Mouse (Mus musculus) forebrain, postnatal 0 days (tissue): Measurements from ENCODE around the gene Gm10799. TPM values are rescaled to one million over a fixed set of nuclear protein-coding genes. Genes with fewer than 3 reads are reported as not detected.
"Not testable (repeated sequence)": the region's sequence is repeated elsewhere in the genome, so short reads cannot be mapped to it uniquely, and the experiment has no call there.

Experiments used
- ATAC-seq: fragments of 200-750 bp; cut with Nextera tagmentation; 2 replicates; pipeline ENCODE4 v1.8.0; 2017; ENCODE audit warnings: mild to moderate bottlenecking, moderate library complexity
- DNase-seq: peaks from one replicate; pipeline ENCODE4 v3.0.0-alpha.2; 2015
- H3K27ac ChIP-seq: fragments of 300-500 bp; sonication (generic); 2 replicates; pipeline ENCODE4 v1.5.1; 2014; ENCODE audit warnings: low read depth, mild to moderate bottlenecking, antibody characterized with exemption, low read length, moderate library complexity, mixed read lengths
- H3K27me3 ChIP-seq: fragments of 300-500 bp; sonication (generic); 2 replicates; pipeline ENCODE4 v1.6.1; 2014; ENCODE audit warnings: mild to moderate bottlenecking, low read length, mixed read lengths; ENCODE audit not compliant: insufficient read depth
- H3K36me3 ChIP-seq: fragments of 300-500 bp; sonication (generic); 2 replicates; pipeline ENCODE4 v1.6.1; 2014; ENCODE audit warnings: mild to moderate bottlenecking, moderate library complexity; ENCODE audit not compliant: insufficient read depth
- H3K4me1 ChIP-seq: fragments of 300-500 bp; sonication (generic); 2 replicates; pipeline ENCODE4 v1.6.1; 2014; ENCODE audit warnings: antibody characterized with exemption; ENCODE audit not compliant: insufficient read depth
- H3K4me2 ChIP-seq: fragments of 300-500 bp; sonication (generic); 2 replicates; pipeline ENCODE4 v1.6.1; 2014; ENCODE audit warnings: low read depth, mild to moderate bottlenecking, moderate library complexity
- H3K4me3 ChIP-seq: fragments of 300-500 bp; sonication (generic); 2 replicates; pipeline ENCODE4 v1.5.1; 2014; ENCODE audit warnings: low read depth, low read length, mixed read lengths
- H3K9ac ChIP-seq: fragments of 300-500 bp; sonication (generic); 2 replicates; pipeline ENCODE4 v1.6.1; 2014; ENCODE audit warnings: mild to moderate bottlenecking
- H3K9me3 ChIP-seq: fragments of 300-500 bp; sonication (generic); 2 replicates; pipeline ENCODE4 v1.6.1; 2016; ENCODE audit warnings: low read length
- CTCF ChIP-seq: sonication (generic); IDR thresholded peaks from 2 replicates; pipeline ENCODE4 v1.5.1; 2016; ENCODE audit warnings: antibody characterized with exemption, control low read depth, low read depth
- WGBS: fragments of 180-500 bp; shearing (Covaris S2); extraction: QIAGEN DNeasy Blood & Tissue Kit; methylation state at CpG from one replicate; pipeline ENCODE4 v1.1.7; 2014; 5-methylcytosine and 5-hydroxymethylcytosine counted together
- polyA plus RNA-seq: library from polyadenylated mRNA; unstranded; fragments of >200 nt; fragmentation: Nextera tagmentation; extraction: Ambion mirVana; gene quantifications from 2 replicates; pipeline ENCODE4 v1.2.1, GENCODE M21; 2015
- total RNA-seq: library from RNA; depleted of rRNA; stranded (reverse); fragments of >200 nt; gene quantifications from 2 replicates; pipeline ENCODE4 v1.2.3, GENCODE M21; 2014; rRNA removed

Gene Gm10799
- total RNA-seq (not detected in 2 replicates), polyA plus RNA-seq (not detected in 2 replicates)

DNA sequence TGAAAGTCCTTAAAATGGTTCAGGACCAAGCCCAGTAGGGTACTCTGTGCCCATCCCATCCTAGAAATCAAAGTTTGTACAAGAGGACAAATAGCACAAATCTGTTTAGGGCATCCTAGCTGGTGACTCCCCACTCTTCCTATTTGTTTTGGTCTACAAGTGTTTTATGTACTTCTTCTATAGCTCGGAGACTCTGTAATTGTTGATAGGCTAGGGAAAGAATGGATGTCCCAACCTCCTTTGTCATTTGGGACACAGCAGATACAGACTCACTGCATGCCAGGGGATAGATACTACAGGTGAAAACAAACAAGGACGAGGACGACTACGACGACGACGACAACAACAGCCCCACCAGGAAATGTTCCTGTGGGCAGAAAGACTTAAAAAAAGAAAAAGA is at the start of gene Gm10799:
TSS of gene Gm10799 (minus strand) at position 101 of the 400 bp plus-strand sequence.
- not testable (repeated sequence) for H3K4me3 ChIP-seq, H3K4me1 ChIP-seq, ATAC-seq, H3K4me2 ChIP-seq, H3K36me3 ChIP-seq, H3K9ac ChIP-seq, H3K27ac ChIP-seq, DNase-seq, H3K9me3 ChIP-seq, H3K27me3 ChIP-seq
- 78% methylated on average over 7 of the region's 7 CpGs for WGBS

- H3K27ac ChIP-seq, DNase-seq, H3K27me3 ChIP-seq, ATAC-seq, H3K4me1 ChIP-seq, H3K9me3 ChIP-seq, H3K4me2 ChIP-seq, H3K9ac ChIP-seq, H3K36me3 ChIP-seq, H3K4me3 ChIP-seq: not testable (repeated sequence)
Observed at GRCm38 (mm10) chr2:104117173-104117572, 48.8 kb upstream of the Gm10799 start.

DNA sequence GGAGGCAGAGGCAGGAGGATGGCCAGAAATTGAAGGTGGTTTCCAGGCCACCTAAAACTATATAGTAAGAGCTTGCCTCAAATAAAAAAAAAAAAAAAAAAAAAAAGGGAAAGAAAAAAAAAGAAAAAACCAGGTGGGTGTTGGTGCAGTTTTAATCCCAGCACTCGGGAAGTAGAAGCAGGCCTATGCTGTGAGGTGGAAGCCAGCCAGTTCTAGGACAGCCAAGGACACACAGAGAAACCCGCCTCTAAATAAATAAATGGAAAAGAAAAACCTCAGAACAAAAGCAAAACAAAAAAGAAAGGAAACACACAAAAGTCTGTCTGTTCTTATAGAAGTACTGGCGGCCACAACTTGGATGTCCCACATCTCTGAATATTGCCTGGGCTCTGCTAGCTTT is 46.5 kb upstream of the Gm10799 start:
- DNase-seq, result no peak
- Histone ChIP-seq H3K36me3 (no peaks in the 10 kb centered on the region), H3K9me3 (no peaks in the 10 kb centered on the region), H3K4me3 (no peak overlapping the region), H3K27ac (no peak overlapping the region), H3K4me1 (no peaks in the 10 kb centered on the region), H3K27me3 (no peaks in the 10 kb centered on the region), H3K4me2 (no peak overlapping the region), H3K9ac (no peak overlapping the region)
- WGBS, result 66% methylated on average over 3 of the region's 3 CpGs
- no peak for ATAC-seq
- no peak for TF ChIP-seq CTCF

GRCm38 (mm10) chr2:104113563-104113962 is 45.2 kb upstream of the Gm10799 start:
- H3K9ac ChIP-seq, H3K4me1 ChIP-seq, H3K36me3 ChIP-seq, H3K27ac ChIP-seq, H3K4me3 ChIP-seq, H3K4me2 ChIP-seq, H3K9me3 ChIP-seq, H3K27me3 ChIP-seq, ATAC-seq, DNase-seq: not testable (repeated sequence)

DNA sequence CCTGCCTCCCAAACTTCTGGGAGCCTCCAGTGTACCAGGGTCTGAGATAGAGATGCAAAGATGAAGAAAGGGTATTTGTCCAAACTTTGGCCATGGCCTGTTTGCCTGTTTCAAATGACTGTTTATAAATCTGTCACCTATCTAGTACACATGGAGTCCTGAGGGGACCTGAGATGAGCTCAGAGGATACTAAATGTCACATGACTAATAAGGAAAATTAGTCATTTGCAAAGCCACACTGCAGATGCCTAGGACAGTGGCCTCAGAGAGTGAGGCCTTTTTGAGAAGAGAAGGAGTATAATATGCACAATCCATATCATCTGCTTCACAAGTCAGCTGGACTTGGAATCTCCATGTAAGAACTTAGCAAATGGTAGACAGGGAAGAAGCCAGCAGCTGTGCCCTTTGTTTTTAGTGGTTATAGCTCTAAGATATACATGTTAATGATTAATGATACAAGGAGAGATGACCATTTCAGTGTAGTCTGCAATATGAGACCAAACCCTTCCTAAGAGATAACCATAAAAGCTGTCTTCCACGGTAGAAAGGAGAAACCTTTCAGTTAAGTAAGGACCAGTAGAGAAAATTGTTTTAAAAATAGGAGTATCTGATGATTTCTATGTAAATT is 42.9 kb upstream of the Gm10799 start:
- not testable (repeated sequence) for H3K9ac ChIP-seq, H3K27me3 ChIP-seq, DNase-seq, H3K27ac ChIP-seq, ATAC-seq, H3K4me2 ChIP-seq, H3K4me3 ChIP-seq, H3K4me1 ChIP-seq, H3K9me3 ChIP-seq, H3K36me3 ChIP-seq
- WGBS, result no CpG with 5 or more reads among the region's 1 CpGs

GRCm38 (mm10) chr2:104110031-104110430 is 41.7 kb upstream of the Gm10799 start:
- Histone ChIP-seq H3K4me1 (no peaks in the 10 kb centered on the region), H3K4me2 (no peak overlapping the region), H3K9ac (no peak overlapping the region), H3K36me3 (no peaks in the 10 kb centered on the region), H3K4me3 (no peak overlapping the region), H3K27me3 (no peaks in the 10 kb centered on the region), H3K27ac (no peak overlapping the region), H3K9me3 (no peaks in the 10 kb centered on the region)
- TF ChIP-seq CTCF, result no peak
- 88% methylated on average over 4 of the region's 4 CpGs for WGBS
- DNase-seq (no peak), ATAC-seq (no peak)

GRCm38 (mm10) chr2:104109528-104109927 is 41.2 kb upstream of the Gm10799 start:
- no peak for DNase-seq
- Histone ChIP-seq H3K36me3 (no peaks in the 10 kb centered on the region), H3K27ac (no peak overlapping the region), H3K27me3 (no peaks in the 10 kb centered on the region), H3K9ac (no peak overlapping the region), H3K4me2 (no peak overlapping the region), H3K9me3 (no peaks in the 10 kb centered on the region), H3K4me1 (no peaks in the 10 kb centered on the region), H3K4me3 (no peak overlapping the region)
- no peak for TF ChIP-seq CTCF
- ATAC-seq, result no peak
- 64% methylated on average over 2 of the region's 2 CpGs for WGBS

DNA sequence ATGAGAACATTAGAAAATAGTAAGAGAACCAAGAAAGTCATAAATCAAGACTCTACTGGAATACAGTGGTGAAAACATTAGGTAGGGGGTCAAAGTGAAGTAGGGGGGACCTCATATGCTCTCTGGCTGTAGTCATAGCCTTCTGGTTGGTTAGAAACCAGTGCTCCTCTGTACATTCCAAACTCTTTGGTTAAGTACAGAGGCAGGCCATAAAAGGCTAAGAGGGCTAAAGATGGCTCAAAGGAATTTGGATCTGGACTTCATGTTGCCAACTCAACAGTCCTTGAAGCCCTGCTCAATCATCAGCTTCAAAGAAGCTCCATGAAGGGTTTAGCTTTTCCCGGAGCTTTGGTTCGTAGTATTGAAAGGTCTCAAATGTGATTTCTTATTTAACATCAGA is 40.7 kb upstream of the Gm10799 start:
- H3K27ac ChIP-seq, ATAC-seq, DNase-seq, H3K9me3 ChIP-seq, H3K4me2 ChIP-seq, H3K36me3 ChIP-seq, H3K27me3 ChIP-seq, H3K4me1 ChIP-seq, H3K9ac ChIP-seq, H3K4me3 ChIP-seq: not testable (repeated sequence)
- 92% methylated on average over 2 of the region's 2 CpGs for WGBS
